Mouse (Mus musculus): ENCODE results near the gene Pik3r6.

Gene Pik3r6

DNA sequence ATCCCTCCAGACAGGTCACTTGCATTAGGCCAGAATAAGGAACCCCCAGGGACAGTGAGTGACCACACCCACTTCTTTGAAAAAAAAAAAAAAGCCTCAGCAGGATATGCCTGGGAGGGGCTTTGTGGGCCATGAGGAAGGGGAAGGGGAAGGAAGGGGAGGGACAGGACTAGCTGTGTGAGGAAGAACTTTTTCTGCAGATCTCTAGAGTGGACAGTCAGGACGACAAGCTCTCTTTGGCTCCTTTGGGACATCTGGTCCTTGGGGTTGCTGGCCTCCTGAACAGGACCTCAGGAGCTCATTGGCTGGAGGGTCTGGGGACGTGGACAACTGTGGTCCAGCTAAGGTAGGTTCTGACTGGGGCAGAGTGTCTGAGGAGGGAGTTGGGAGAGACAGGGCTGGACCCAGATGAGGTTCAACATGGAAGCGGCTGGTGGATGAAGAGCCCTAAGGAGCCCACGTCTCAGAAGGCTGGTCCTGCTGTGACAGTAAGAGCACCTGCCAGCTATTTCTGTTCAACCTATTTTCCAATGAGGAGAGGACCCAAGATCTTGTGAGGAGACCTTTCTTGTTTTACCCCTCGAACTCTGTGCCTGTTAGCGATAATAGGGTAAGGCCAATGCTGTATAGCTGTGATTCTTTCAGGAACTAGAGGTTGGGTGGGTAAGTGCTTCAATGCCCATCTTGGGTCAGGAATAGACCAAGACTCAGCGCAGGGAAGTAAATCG is at the start of gene Pik3r6:
Pik3r6 (plus strand) TSS at position 118 of the 728 bp plus-strand sequence.
- DNase-seq = no peak

DNA sequence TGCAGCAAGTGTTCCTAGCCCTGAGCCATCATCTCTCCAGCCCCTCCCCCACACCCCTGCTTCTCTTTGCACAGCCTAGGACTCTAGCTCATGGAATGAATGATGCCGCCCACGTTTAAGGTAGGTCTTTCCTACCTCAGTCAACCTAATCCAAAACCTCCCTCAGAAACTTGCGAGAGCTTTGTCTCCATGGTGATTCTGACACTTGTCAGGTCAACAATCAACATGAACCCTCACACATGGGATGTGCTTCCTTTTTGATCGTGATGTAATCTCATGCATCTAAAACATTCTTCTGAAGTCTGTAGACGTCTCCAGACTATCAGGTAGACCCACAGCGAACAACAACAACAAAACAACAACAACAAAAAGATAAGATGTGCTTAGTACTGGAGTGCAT is 49.5 kb upstream of the Pik3r6 start:
- DNase-seq = no peak

DNA sequence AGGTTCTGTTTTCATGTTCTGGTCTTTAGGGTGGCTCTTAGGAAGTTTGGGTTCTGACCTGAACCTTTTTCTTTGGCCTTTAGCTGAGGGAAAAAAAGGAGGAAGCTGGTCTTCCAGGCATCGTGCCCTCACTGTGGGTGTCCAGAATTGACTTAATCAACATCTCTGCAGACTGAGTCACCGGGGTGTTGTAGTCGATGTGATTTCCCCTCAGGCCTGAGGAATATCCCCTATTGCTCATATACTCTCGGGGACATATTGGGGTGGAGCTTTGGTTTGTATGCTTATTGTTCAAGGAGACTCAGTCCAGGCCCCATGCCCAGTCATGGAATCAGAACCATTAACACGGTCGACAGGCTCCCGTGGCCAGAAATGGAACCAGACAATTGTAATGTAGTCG is 44.7 kb upstream of the Pik3r6 start:
- no peak for DNase-seq

DNA sequence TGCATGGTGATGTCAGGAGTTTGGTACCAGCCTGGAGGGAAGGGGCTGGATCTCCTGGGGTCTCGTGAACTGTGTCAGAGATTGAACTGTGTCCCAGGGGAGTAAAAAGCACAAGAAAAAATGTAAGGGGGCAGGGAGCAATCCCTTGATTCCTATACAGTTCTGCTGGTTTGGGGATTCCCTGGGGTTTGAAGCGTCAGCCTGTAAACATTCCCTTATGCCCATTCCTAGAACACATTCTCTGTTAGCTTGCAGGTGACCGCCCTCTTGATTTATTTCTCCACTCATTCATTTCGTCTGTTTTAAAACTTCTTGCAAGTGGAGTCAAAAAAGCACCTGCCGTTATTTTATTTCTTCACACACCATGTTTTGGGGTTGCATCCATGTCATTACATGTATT is 43.8 kb upstream of the Pik3r6 start:
- no peak for DNase-seq

DNA sequence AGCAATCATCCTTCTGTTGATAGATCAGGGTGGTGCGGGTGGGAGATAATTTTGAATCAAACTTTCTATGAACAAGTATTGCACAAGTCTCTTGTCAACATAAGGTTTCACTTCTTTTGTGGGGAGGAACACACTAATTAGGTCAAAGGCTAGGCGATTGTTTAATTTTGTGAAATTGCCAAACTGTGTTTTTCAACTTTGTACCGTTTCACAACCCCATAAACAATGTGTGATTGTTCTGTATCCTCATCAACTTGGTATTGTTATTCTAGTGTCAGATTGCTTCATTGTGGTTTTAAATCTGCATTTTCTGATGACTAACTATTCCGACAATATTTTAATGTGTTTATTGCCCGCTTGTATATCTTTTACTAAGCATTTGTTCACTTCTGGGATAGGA is 43.3 kb upstream of the Pik3r6 start:
- no peak for DNase-seq

DNA sequence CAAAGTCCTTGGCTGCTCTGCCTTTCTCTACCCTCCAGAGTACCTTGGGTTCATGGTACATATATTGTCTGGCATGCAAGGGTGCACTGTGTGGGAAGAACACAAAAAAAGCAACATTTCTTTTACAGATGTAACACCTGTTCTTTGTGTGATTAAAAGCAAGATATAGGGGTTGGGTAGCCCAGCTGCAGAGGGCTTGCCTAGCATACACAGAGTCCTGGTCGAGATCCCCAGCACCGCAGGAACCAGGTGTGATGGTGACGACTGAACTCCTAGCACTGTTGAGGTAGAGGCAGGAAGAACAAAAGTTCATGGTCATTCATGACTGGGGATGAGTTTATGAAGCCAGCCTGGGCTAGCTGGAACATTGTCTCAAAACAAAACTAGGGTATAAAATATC is 40.1 kb upstream of the Pik3r6 start:
- DNase-seq = no peak

DNA sequence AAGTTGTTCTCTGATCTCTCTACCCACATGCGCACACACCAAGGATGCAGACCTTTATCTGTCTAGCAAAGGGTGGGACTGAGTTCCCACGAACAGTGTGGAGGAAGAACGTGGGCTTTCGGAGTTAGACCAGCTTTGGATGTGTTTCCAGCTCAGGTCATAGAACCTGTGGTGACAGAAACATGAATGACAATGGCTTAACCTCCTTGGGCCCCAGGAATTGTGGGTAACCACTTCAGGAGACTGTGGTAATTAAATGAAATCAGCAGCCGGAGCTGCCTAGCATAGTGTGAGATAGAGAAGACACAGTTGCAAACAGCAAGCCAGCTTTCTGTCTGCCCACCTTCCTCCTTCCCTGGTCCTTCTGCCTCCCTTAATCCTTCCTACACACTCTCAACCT is 38.6 kb upstream of the Pik3r6 start:
- no peak for DNase-seq

DNA sequence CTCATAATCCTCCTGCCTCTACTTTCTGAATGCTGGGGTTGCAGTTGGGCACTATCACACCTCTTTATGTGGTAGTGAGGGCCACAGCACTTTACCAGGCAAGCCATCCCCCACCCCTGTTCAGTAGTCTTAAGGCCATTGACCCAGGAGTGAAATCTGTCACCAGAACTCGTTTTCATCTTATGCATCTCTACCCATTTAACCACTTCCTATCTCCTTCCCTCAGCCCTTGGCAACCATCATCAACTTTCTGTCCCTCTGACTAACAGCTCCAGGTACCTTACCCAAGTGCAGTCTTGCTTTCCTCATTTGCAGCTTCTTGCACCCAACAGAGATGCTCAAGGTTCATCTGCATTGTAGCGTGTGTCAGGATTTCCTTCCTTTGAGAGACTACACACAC is 37.7 kb upstream of the Pik3r6 start:
- no peak for DNase-seq

DNA sequence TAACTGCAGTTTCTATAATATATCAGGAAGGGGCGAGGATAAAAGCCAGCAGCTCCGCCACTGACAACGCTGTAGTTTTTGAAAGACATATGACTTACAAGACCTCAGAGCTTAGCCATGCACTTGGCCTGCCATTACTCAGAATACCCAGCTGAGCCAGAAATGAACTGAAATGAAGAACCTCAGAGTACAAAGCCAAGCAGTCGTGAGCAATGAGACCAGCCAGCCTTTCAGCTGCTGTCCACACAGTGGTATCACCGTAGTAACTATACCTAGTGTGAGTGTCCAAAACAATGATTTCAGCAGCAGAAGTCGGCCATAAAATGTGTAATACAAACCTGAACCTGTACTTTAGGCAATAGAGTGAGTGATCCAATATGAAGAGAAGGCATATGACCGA is 35.4 kb upstream of the Pik3r6 start:
- DNase-seq = no peak

DNA sequence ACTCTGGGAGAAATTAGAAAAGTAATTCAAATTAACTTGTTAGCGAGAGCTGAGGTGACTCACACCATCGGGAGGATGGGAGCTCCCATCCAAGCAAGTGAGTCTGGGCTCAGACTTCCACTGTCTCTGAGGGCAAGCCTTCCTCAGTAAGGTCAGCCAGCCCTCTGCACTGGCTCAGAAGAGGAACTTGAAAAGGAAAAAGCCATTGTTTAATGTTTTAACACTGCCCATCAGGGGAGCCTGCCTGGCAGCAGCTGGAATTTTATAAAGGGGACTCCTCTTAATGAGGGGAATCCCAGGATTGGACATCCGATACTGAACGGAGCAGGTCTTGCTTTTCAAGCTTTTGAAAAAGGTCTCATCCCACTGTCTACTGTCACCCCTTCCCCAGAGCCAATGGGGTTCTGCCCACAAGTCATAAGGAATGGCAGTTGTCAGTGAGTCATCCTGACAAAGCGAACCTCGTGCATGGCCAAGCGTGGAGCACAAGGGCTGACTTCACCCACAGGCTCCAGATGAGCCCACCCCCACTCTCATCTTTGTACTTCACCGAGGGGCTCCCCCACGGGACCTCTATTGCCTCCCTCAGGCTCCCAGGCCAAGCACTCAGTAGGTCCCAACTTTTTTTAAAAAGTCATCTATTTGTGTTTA is 34.7 kb upstream of the Pik3r6 start:
- DNase-seq = no peak

DNA sequence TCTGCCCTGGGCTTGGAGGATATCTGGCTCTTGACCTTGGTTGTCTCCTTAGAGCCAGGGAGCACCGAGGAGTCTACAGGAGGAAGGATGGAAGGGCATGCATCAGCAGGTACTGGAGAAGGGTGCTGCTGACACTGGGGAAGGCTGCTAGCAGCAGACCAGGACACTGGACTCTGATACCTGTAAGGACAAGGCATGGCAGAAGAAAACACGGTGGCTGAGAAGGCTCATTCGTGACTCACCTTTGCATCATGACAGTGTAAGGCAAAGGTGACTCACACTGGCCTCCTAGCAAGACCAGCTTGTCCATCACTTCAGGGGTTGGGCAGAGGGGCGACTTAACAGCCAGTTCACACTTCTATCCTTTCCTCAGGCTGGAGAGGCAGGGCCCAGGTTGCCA is 33.9 kb upstream of the Pik3r6 start:
- DNase-seq = no peak

DNA sequence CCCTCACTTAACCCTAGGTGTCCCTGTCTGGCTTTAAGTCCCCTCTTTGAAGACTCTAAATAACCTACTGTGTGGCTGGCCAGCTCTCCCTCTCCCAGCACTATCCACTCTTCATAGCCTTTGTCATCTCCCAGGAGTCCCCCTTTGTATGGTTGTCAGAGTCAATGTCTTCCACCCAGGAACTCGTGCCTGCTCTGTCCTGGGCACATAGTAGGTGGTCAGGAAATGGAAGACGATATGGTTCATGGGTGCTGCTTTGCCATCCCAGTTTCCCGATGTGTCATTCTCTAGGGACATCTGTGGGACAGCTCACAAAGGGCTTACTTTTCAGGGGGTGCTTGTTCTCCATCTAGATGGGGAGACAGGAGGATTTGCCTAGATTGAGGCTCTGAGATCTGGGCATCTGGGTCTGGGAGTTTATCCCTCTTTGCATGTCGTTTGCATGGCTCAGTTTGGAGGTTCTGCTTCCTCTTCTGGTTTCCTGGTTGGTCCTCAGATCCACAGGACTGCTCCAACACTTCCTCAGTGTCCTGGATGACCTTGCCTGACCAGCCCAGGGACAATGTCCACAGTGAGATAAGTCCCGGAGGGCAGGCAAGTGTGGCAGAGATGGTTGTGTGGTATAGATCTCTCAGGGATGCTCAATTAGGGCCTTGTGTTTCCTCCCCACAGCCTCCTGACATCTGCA is 30.5 kb upstream of the Pik3r6 start:
- DNase-seq = no peak

DNA sequence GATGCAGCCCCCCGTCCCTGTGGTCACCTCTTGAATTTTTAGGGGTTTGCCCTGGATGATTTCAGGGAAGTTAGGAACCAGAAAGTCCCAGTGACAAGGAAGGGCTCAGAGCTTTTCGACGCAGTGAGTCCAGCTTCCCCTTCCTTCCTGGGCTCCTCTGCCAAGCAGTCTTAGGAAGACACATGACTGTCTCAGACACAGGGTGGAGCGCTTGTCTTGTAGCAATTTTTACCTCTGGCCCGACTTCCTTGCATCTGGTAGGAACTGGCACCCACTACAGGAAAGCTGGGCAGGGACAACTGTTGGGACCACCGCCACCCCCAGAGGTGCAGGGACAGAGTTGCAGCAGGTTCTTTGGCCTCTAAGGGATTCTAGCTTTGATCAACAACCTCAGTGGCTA is 28.2 kb upstream of the Pik3r6 start:
- no peak for DNase-seq

DNA sequence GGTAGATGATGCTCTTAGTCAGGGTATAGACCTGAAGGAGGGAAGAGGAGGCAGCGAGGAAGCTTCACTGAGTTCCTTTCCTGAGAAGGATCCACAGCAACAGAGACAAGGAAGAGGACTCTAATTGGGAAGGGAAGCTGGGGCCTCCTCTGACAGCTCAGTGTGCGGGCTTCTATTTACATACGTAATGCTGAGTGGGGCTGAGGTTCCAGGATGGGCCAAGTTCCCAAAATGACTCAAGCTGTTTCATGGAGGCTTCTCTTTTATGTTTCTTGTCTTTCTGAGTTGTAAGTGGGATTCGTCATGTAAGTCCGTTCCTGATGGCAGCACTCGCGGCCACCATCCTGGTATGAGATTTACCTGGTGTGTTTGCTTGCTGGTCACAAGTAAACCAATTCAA is 27.1 kb upstream of the Pik3r6 start:
- DNase-seq = no peak

DNA sequence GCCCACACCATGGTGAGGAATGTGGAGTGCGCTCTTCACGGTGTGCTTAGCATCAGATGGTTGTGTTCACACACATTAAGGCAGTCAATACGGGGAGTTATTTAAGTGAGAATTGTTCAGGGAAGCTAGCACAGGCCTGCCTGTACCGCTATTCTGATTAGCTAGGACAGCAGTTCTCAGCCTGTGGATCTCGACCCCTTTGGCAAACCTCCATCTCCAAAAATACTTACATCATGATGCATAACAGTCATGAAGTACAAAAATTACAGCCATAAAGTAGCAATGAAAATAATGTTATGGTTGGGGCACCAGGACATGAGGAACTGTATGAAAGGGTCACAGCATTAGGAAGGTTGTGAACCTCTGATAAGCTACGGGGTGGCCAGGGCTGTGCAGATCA is 25.2 kb upstream of the Pik3r6 start:
- DNase-seq = no peak

DNA sequence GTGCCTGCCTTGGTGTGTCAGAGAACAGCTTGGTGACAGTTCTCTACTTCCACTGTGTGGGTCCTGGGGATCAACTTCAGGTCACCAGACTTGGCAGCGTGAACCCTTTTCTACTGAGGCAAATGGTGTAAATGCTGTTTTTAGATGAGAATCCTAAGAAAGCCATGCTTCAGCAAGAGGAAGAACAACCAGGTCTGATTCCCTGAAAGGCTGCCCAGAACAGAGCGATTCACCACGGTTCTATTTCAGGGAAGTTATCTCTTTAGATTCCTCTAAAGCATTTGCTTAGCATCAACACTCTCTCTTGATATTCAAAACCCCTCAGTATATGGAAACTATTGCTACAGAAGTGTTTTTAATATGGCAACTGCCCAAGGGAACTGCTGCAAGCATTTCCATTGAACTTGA is 24.2 kb upstream of the Pik3r6 start:
- no peak for DNase-seq

DNA sequence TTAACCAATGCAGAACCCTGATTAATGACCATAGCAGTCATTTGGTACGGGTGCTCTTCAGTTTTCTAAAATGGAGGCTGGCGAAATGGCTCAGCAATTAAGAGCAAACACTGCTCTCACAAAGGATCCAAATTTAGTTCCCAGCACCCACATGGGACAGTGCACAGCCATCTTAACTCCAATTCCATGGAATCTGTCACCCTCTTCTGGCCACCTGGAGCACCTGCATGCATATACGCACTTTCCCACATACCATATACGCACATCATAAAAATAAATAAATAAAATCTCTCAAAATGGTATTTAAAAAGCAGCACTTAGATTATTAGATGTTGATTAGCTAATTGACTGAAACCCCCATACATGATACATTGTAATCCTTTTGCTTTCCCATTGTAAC is 22.2 kb upstream of the Pik3r6 start:
- no peak for DNase-seq

DNA sequence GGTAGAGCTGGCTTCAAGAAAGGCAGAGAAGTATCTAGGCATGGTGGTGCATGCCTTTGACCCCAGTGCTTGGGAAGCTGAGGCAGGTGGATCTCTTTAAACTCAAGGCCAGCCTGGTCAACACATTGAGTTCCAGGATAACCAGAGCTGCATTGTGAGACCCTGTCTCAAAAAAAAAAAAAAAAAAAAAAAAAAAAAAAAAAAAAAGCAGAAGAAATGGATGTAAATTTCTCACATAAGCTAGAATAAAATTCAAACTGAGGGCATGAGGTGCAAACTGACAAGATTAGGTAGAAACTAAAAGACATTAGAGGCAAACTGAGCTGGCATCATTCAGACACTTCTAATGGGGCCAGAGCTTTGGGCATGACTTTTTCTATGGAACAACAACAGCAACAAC is 20.8 kb upstream of the Pik3r6 start:
- no peak for DNase-seq

DNA sequence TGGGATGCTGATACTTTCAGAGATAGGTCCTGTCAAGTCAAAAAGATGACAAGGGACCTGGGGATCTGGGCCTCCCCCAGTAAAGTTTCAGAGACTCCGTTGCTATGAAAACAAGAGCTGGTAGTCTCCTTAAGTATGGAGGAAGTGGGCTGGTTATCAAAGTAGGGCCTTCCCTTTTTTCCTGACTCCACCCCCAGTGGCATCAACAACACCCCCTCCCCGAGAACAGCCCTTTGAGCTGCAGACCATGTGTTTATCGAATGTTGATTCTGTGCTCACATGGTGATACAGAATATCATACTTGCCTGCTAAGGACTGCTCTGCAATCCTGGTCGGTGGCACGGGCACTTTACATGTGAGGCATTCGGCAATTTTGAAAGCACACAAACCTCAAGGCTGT is 19.6 kb upstream of the Pik3r6 start:
- DNase-seq = no peak

DNA sequence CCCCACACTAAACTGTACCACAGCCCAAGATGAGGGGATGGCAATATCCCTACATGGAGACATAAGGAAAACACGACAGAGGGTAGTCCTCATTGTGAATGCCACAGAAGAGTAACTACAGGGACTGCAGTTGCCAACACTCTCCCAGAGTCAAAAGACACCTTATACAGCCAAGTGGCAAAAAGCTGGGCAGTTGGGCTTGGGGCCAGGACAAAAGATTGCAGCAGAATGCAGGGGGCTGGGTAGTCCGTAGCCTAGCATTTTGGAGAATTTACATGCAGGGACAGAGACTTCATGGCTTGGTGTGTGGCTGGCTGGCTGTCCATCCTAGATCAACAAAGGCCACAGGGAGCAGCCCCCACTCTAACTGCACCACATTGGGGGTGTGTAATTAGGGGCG is 18.4 kb upstream of the Pik3r6 start:
- DNase-seq = no peak

DNA sequence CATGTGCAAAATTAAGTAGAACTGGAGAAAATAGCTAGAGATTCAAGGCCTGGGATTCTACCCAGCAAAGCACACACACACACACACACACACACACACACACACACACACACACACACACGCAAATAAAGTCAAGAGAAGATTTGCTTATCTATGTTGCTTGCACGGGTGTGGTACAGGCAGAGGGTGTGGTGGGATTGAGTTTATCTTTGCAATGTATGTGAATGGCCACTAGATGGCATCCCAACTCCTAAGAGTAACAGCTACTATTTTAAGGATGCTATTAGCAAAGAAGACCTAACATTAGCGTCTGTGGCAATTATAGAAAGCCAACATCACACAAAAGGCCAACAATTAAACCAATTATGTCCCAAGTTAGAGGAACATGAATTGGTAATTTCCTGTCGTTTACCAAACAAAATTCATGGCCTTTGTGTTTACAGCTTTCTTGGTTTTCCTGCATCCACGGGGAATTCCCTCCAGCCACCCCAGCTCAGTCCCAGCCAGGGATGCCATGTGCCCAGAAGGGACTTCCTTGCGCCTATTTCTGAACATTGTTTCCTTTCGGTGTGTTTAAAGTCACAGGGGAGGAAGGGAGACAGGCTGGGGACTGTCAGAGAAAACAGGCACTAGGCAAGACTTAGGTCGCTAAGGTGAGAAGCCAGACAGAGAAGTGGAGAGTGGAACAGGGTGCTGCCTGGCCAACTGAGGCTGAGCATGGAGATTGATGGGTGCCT is 17.4 kb upstream of the Pik3r6 start:
- DNase-seq = no peak

DNA sequence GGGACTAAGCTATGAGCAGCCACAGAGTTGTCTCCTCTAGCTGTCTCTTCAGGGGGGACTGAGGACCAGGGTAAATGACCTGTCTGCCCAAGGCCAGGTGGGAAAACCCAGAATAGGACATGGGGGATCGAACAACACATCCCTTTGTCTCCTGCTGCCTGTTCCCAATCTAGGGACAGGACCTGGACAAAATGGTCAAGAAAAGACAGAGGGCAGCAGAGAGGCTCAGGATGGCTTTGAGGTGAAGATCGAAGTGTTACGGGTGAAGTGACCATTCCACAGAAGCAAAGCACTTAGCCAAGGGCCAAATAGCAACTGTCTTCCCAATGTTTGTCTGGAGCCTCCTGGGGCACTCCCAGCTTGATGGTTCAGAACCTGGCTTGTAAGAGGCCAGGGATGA is 16.7 kb upstream of the Pik3r6 start:
- no peak for DNase-seq

DNA sequence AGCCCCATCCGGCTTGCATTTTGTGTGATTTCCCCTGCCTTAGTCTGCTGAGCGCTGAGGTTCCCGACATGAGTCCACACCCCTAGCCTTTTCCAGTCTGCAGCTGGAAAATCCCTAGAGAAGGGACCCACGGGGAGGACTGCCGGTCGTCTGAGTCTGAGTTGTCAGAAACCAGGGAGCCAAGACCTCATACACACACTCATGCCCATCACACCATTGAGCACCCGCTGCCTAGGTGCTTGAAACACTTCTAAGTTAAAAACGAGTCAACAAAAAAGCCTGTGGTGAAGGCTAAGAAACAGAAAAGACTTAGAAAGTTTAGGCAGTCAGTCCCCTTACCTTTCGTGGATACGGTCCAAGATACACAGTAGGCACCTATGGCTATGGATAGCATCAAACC is 15.1 kb upstream of the Pik3r6 start:
- DNase-seq = no peak

Measured in right cerebral cortex, postnatal 4 days (tissue).